Mouse (Mus musculus): Measurements from ENCODE around the gene Amhr2.

GRCm38 (mm10) chr15:102499851-102500250, 54.7 kb downstream of the Amhr2 start:
- TF ChIP-seq CTCF (IDR thresholded peaks at IDR 0.05; ENCODE audit: borderline replicate concordance, insufficient read depth, low read depth, low read length) (no peak), POLR2A (IDR thresholded peaks at IDR 0.05; ENCODE audit: borderline replicate concordance, insufficient read depth, low read length) (no peak)

All from cerebellum, adult 2 months (tissue).